16 mouse cellular contexts compared by ENCODE assay signal in the genomic region with DNA sequence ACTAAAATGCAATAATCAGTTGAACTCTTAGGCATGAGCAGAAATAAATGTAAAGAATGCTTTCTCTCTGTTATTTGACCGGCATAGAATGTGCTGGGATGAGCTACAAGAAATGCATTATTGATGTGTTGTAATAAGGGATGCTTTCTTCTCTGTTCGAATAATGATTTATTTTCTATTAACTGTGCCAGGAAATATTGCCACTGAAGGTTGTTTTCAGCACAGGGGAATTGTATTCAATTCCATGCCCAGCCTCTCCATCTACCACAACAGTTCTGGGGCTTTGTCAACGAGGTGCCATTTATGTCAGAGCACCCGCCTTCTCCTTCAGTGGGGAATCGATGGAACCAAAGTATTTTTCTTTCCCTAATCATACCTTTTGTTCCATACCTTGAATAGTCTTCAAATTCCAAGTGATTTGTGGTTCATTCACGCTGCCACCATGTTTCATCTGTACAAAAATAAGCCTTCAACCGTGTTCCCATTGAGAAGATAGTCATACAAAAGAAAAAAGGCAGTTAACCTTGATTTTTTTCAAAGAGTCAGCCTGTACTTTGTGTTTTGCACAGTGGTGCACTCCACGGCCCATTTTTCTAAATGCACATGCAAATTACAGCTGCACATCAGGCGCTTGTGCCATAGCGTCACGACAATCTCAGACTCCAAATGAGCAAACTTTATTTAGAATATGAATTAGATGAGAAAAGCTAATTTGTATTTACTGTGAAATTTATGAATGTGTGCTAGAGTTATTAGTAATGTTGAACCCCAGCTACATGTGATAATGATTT.
"Had no signal": no experiment of that assay in that cellular context is flagged by ENCODE, and none has a peak within 500 bp of the region (broad histone marks: within the 10 kb centered on the region; RNA-seq: fewer than 3 reads in every experiment).

No protein-coding gene starts in this region.

- H3K4me1 ChIP-seq: limb, embryonic 10.5 days; liver, embryonic 15.5 days; midbrain, embryonic 10.5 days had no signal

- H3K4me2 ChIP-seq: liver, embryonic 11.5 days; liver, embryonic 15.5 days had no signal

- H3K27ac ChIP-seq: left cerebral cortex, adult 2 months; limb, embryonic 10.5 days; liver, embryonic 15.5 days; midbrain, embryonic 10.5 days had no signal

- DNase-seq: kidney, adult 18-20 months; kidney, postnatal 10 days; lung, adult 2 months; lung, postnatal 36 days; retina, postnatal 1 day; right cerebral cortex, postnatal 4 days; spleen, adult 18-20 months; thymus, adult 18-20 months; thymus, postnatal 25 days had no signal

- H3K4me3 ChIP-seq: left cerebral cortex, adult 2 months; limb, embryonic 10.5 days; liver, embryonic 15.5 days; midbrain, embryonic 10.5 days; myocyte had no signal

- H3K9ac ChIP-seq: liver, embryonic 15.5 days had no signal

- ATAC-seq: lung, postnatal 0 days had no signal

- H3K36me3 ChIP-seq: limb, embryonic 10.5 days; liver, embryonic 15.5 days; midbrain, embryonic 10.5 days had no signal

- H3K27me3 ChIP-seq: liver, embryonic 15.5 days had no signal

- H3K9me3 ChIP-seq: limb, embryonic 10.5 days; liver, embryonic 15.5 days; midbrain, embryonic 10.5 days had no signal
